Mouse (Mus musculus) spleen, postnatal 10 days (tissue): ENCODE results near the gene D13Ertd608e.
"Not testable (repeated sequence)": the region's sequence is repeated elsewhere in the genome, so short reads cannot be mapped to it uniquely, and the experiment has no call there.

ENCODE experiments used
- DNase-seq, 2 experiments: peaks; one replicate each; pipeline ENCODE4 v3.0.0; 2021 to 2022; ENCODE audit warnings: low spot score in 2 of 2

D13Ertd608e gene

DNA sequence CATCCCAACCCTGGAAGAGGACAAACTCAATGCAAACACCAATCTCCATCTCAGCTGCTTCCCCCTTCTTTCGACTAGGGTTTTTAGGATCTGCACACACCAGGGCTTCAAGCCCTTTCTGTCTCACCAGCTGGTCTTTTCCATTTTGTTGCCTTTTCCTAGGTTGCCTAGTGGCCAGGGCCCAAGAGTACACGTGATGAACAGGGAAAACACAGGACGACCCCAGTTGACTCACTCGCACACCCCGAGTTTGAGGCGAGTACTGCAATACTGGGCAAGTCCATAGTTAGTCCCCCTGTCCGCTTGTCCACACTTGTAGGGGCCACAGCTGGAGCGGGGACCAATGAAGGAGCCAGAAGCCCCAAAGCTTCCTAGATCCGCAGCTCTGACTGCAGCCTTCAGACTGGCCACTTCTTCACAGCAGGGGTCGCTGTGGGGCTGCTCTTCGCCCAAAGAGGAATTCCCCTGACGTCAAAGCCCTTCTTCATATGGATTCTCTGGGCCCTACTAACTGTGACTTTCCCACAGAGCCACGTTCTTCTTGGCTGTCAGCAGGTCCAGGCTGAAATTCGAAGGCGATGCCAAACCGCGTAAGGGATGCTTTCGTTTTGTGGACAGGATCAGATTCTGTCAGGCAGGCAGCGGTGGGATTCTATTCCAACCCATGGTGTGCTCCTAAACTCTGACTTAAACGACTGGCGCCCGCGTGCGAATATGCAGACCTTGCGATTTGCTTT, at the start of gene D13Ertd608e:
D13Ertd608e (plus strand) TSS at position 687 of the 737 bp plus-strand sequence.
- DNase-seq = peak; percentile 5 to 47

DNA sequence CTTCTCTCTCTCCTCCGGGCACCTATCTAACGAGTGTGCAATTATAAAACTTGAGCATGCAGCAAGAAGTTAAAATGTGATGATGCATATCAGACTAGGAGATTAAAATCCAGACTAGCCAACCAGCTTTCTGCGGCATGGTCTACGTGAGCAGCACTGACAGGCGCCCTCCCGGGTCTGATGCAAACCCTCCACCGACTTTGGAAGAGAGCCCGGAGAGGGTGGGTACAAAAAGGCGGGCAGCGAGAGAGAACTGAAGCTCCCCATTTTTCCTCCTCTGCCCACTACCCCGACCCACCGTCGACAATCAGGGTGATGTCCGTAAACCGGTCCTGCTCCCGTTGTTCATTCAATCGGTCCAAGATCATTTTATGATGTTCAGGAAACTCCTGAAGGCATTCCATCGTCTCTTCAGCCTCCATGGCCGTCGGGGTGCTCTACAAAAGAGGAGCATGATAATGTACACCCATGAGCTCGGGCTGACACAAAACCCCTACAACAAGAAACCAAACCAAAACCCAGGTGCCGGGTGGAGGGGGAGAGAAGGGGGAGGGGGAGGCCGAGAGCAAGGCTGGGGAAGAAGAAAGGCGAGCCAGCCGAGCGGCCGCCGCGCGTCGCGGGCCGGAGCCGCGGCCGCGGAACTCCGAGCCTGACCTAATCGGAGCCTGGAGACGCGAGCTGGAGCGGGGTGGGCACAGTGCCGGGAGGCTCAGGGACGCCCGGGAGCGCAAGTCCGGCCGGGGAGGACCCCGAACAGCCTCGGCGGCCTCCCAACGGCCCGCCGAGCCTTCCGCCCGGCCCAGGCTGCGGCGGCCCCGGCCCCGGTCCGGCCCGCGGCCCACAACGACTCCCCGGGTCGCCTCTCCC, 45.7 kb upstream of the D13Ertd608e start:
- DNase-seq = peak; percentile 57 to 66

DNA sequence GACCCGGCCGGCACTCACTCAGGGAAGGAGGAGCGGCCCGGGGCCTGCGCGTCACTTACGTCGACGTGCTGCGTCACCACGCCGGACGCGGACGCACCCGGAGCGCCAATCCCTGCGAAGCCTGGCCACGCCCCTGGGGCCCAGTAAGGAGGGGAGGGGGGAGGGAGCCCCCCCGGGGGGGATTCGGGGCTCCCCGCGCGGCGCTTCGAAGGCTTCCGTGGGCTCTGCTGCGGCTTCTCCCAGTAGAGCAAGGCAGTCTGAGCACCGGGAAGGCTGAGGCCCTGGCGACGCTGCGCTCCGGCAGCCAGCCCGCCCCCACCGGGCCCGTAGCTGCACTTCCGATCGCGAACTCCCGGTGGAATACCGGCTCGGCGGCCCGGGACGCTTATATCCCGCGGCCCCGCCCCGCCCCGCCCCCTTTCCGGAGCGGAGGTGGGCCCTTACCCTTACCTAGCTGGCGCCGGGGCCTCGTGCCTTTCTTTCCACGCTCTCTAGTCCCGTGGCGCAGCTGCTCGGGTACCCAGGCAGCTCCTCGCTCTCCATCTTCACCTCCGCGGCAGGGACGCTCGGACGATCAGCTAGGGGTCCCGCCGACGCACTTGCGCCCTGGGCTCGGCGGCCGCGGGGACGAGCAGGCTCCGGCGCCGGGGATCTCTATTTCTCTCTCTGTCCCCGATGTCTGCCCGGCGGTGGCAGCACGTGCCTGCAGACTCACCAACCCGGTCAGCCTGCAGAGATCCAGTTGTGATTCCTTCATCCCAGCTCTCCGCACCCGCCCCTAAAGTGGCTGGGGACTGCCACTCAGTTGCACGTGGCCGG, 44.8 kb upstream of the D13Ertd608e start, which contains the start of gene Zfp131:
Zfp131 (minus strand) TSS at position 129 of the 819 bp plus-strand sequence.
- peak; percentile 84 to 95 for DNase-seq

DNA sequence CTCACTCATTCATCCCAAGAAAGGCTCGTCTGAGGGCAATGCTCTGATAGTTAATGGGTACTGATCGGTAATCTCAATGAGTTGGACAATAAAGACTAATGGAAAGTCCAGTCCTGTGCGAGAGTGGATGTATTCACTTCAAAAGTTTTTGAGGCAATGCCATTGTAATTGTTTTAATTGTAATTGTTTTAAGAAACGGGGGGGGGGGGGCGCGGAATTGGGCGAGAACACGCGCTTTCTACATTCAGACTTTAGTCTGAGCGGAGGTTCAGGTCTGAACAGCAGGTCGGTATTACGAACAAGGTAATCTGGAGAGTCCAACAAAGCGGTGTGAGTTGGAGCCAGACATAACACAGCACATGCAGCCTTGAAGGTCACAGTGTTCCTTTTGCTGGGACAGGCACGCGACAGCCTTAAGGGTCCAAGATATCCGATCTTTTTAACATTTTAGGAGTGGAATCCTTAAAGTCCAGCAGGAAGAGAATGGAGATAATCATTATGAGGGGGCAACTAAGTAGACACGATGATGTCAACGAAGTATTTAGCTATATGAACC, 44.1 kb upstream of the D13Ertd608e start:
- no peak for DNase-seq

DNA sequence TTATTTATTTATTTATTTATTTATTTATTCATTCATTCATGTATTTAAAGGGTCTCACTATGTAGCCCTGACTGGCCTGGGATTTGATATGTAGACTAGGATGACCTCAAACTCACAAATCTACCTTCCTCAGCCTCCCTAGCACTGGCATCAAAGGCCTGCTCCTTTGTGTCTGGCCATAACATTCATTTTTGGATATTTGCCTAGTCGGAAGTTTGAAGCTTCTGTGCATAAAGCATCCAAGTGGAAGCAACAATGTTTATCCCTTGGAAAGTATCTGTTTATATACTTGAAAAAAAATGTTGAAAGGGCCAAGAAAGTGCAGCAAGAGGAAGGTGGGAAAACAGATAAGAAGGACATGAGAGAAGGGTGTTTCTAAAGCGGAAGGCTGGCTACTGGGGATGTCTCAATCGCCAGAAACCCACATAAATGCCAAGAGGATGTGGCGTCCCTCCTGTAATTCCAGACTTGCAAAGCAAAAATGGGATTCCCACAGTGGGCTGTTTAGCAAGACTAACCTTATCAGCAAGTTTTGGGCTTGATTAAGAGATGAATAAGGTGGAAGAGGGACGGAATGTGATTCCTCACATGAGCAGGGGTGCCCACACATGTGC, 42.9 kb upstream of the D13Ertd608e start:
- no peak for DNase-seq

DNA sequence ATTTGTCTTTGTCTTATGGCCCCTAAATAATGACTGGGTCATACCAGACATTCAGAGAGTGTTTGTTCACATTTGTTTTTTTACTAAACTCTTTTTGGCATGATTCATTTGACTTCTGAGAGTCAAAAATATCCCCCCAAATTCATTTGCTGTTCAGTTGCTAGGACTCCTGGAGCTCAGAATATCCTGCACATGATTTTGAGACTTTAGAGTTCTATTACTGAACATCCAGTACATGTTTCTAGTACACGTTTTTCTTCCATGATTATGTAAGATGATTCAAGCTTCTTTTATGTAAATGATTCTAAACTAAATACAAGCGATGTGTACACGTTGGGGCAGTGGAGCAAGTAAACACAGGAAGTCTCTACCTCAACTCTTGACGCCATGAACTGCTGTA, 38.1 kb upstream of the D13Ertd608e start:
- DNase-seq = no peak

DNA sequence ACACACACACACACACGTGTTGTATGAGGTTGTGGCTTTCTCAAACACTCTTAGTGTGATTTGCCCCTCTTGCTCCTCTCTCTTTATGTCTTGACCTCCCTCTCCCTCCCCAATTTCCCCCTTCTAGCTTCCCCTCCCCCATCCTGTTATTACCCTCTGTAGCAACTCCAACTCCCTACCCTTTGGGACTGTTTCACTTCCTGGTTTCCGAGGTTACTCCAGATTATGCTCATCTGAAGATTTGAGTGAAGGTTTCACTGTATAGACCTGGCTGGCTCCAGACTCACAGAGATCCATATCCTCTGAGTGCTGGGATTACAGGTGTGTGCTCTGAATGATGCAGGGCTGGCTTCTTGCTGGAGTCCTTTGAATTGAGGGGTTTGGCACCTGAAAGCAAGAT, 26.9 kb upstream of the D13Ertd608e start:
- no peak for DNase-seq

DNA sequence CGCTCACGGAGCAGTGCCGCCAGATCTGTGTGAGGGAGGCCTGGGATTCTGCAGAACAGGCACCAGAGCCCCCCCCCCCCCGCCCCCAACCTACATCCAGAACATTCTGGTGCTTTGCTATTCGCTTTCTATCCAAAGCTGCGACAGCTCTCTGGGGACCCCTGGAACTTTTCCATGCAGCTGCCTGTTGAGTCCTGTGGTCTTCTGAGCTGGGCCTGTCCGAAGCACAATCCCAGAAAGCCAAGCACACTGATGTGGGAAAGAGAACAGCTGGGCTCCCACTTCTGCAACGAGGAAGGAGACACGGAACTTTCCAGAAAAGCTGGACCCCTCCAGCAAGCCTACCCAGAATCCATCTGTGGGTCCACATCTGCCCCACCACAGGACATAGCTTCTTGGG, 25.8 kb upstream of the D13Ertd608e start:
- no peak for DNase-seq

DNA sequence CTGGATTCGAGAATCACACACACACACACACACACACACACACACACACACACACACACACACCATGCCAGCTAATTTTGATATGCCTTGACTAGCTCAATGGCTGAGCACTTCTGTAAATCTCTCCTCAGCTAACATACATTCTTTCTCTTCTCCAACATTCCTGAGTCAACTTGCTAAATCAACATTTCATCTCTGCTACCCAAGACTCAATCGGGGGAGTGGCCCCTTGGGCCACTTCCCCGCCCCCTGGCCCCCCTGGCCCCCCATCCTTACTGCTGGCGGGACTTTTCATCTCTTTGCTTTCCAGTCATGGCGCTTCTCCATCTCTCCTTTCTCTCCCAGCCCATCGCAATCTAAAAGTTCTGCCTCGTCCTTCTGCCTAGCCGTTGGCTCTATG, 19.0 kb upstream of the D13Ertd608e start:
- no peak for DNase-seq

DNA sequence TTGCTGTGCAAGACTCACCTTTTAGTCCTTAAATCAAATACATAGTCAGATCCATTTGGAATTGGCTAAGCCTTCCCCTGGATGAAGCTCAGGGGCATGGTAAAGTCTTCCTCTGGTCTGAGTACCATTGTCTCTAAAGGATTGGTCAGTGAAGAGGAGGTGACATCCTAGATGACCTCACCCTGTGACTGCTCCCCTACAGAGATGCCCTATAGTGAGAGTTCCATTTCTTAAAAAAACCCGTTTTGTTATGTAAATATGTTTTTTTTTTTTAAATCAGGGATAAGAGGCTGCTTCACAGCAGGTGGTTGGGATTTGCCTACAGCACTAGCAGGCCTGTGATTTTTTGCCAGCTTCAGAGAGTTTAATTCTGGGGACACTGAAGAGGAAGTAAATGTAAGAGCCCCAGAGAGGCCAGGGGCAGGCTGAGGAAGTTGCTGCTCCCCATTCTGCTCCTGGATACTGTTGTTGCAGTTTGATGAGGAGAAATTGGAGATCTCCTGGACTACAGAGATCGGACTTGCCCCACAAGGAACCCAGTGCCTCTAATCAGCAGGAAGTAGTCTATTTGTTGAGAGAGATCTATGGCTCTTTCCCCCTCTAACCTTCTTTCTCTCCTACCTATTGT, 18.1 kb upstream of the D13Ertd608e start:
- no peak for DNase-seq

DNA sequence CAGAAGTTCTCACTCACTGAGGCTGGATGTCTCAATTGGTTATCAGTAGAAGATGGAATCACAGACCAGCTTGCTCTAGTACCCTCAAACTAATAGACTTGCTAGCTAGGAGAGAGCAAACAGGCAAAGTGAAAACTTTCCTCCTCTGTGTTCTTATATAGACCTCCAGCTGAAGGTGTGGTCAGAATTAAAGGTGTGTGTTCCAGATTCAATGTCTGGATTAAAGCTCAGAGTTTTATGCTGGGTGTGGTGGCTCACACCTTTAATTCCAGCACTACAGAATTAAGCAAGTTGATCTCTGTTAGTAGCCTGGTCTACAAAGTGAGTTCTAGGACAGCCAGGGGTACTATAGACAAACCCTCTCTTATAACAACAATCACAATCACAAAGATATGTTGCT, 5.7 kb upstream of the D13Ertd608e start, which contains the start of gene AF067063:
AF067063 (minus strand) TSS at position 101 of the 400 bp plus-strand sequence.
- DNase-seq = not testable (repeated sequence)

DNA sequence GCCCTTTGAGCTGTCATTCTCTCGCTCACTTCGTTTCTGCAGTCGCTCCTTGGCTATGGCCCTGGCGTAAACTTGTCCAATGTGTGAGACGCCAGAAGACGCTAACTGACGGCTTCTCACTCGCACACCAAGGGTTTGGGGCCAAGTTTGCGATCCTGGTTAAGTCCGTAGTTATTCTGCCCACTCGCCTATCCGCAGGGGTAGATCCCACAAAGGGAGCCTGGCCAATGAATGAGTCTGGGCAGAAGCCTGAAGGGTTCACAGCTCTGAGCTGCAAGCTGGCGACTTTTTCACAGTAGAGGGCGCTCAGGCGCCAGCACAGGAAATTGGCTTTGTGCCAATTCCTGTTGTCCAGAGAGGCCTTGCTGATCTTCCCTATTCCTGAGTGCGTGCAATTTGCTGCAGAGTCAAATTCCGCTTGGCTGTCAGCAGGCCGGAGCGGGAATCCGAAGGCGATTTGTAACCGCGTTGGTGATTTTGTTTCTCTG, 562 bp downstream of the D13Ertd608e start:
- peak in 1 of 2 experiments; percentile 3 for DNase-seq

DNA sequence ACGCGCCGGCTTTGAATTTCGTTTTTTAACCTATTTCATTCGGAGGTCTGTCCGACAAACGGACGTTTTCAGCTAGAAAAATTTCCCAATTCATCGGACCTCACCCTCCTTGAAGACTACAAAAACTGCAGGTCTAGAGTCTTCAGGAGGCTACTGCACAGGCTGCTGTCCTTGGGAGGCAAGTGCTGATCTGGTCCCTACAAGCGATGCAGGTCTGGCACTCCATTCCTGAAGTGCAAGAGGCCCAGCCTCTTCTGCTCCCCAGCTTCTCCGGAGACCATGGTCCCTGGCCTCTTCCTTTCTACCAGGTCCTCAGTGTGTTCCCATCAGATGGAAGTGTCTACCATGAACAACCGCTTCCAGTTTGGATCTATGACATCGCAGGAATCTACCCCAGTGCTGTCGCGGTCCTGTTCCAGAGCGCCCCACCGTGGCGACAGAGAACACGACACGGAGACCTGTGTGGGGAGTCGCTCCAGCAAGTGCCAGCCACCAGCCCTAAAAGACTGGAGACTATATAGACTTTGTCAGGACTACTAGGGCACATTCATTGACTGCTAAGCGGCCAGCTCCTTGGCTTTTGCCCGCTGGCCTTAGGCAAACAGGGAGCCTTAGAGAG, 2.0 kb downstream of the D13Ertd608e start:
- DNase-seq = peak in 1 of 2 experiments; percentile 36

DNA sequence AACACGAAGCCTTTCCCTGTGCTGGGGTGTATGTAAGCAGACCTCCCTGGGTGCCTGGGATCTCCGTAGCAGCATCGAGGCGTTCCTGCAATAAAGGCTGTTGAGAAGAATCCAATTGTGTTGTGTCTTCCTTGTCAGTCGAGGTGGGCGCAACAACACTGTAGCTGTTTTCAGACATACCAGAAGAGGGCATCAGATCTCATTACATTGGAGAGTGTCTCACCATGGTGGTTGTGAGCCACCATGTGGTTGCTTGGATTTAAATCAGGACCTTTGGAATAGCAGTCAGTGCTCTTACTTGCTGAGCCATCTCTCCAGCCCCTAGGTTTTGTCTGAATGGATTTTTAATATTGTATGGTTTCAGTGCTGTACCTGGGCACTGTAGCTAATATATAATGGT, 4.2 kb downstream of the D13Ertd608e start:
- DNase-seq = not testable (repeated sequence)

DNA sequence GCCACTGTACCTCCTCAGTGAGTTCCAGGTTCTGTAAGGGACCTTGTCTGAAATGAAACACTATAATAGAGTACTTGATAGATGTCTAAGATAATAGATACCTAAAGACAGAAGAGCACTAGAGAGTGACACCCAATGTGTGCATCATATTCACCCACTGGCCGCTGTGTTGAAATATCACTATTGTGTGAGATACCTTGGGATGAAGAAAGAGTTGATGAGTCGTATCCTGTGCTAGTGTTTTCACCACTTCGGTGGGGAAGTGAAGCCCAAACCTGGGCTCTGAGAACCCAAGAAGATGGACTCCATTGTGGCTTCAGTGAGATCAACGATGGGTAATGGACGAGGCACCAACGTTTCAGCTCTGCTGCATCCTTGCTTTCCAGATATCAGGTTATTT, 26.6 kb downstream of the D13Ertd608e start:
- not testable (repeated sequence) for DNase-seq

DNA sequence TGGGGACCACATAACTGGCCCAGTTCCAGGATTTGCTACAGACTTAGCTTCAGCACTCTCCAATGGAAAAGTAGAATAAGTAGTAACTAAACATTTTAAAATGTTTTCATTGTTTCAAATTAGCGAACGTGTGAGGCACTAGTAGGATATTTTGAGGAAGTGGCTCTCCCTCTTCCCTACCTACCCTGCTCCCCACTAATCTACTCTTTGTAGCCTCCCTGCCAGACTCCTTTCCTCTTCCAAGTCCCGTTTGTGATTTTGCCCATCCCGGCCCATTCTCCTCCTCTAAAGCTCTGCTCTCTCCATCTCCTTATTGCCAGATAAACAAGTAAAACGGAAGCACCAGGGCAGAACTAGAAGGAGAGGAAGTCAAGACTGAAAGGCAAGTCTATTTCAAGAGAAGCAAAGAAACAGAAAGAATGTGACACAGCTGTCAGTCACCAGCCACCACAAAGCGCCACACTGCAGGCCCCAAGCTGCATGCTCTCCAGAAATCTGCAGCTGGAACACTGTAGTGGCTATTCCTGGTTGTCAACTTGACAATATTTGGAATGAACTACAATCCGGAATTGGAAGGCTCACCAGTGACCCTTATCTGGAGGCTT, 28.7 kb downstream of the D13Ertd608e start:
- DNase-seq = not testable (repeated sequence)

DNA sequence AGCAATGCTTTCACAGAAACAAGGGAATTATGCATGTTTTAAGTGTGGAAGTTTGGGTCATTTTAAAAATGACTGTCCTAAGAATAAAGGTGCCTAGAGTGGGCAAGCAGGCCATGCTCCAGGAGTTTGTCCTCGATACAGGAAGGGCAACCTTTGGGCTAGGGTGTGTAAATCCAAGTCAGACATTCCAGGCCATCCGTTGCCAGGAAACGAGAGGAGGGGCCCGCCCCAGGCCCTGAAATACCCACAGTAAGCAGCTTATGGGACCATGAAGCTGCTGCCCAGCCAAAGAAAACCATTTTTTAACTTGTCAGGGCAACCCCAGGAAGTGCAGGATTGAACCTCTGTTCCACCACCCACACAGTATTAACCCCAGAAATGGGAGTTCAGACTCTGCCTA, 51.1 kb downstream of the D13Ertd608e start:
- not testable (repeated sequence) for DNase-seq

DNA sequence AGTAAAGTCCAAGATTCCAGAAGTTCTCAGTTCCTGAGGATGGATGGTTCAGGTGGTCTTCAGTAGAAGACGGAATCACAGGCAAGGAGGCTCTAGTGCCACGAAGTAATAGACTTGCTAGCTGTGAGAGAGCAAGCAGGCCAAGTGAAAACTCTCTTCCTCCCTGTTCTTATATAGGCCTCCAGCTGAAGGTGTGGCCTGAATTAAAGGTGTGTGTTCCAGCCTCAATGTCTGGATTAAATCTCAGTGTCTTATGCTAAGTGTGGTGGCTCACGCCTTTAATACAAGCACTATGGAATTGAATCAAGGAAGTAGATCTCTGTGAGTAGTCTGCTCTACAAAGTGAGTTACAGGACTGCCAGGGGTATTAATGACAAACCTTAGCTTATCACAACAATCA, 58.9 kb downstream of the D13Ertd608e start, which contains the start of gene Tcstv1:
Tcstv1 (minus strand) TSS at position 101 of the 400 bp plus-strand sequence.
- not testable (repeated sequence) for DNase-seq
